Mouse (Mus musculus): ENCODE results near the gene Tmem135.
"Not testable (repeated sequence)": the region's sequence is repeated elsewhere in the genome, so short reads cannot be mapped to it uniquely, and the experiment has no call there.

Tmem135 gene

GRCm38 (mm10) chr7:89326202-89326601 lies 77.8 kb downstream of the Tmem135 start:
- DNase-seq (ENCODE audit: low spot score in 2 of 2) = no peak

- DNase-seq (ENCODE audit: low spot score in 2 of 2) = not testable (repeated sequence)
These were observed 81.3 kb downstream of the Tmem135 start for GRCm38 (mm10) chr7:89322741-89323140.

- DNase-seq (ENCODE audit: low spot score in 2 of 2) = no peak
These were observed 84.7 kb downstream of the Tmem135 start for GRCm38 (mm10) chr7:89319351-89319750.

GRCm38 (mm10) chr7:89317088-89317487 lies 86.9 kb downstream of the Tmem135 start:
- DNase-seq (ENCODE audit: low spot score in 2 of 2) = not testable (repeated sequence)

- DNase-seq (ENCODE audit: low spot score in 2 of 2) = no peak
These were observed 87.9 kb downstream of the Tmem135 start for GRCm38 (mm10) chr7:89316112-89316511.

- DNase-seq (ENCODE audit: low spot score in 2 of 2) = no peak
These were observed 92.5 kb downstream of the Tmem135 start for GRCm38 (mm10) chr7:89311555-89311954.

- DNase-seq (ENCODE audit: low spot score in 2 of 2) = no peak
These were observed 95.1 kb downstream of the Tmem135 start for GRCm38 (mm10) chr7:89308926-89309325.

- no peak for DNase-seq (ENCODE audit: low spot score in 2 of 2)
These were observed 95.8 kb downstream of the Tmem135 start for GRCm38 (mm10) chr7:89308238-89308637.

- DNase-seq (ENCODE audit: low spot score in 2 of 2) = no peak
These were observed 97.2 kb downstream of the Tmem135 start for GRCm38 (mm10) chr7:89306831-89307230.

- DNase-seq (ENCODE audit: low spot score in 2 of 2) = no peak
These were observed 99.1 kb downstream of the Tmem135 start for GRCm38 (mm10) chr7:89304958-89305357.

GRCm38 (mm10) chr7:89303765-89304164 lies 100.3 kb downstream of the Tmem135 start:
- DNase-seq (ENCODE audit: low spot score in 2 of 2) = no peak

GRCm38 (mm10) chr7:89298911-89299458 lies 105.0 kb downstream of the Tmem135 start:
- no peak for DNase-seq (ENCODE audit: low spot score in 2 of 2)

- no peak for DNase-seq (ENCODE audit: low spot score in 2 of 2)
These were observed 107.1 kb downstream of the Tmem135 start for GRCm38 (mm10) chr7:89296941-89297340.

- DNase-seq (ENCODE audit: low spot score in 2 of 2) = no peak
These were observed 121.4 kb downstream of the Tmem135 start for GRCm38 (mm10) chr7:89282664-89283063.

- not testable (repeated sequence) for DNase-seq (ENCODE audit: low spot score in 2 of 2)
These were observed 133.6 kb downstream of the Tmem135 start for GRCm38 (mm10) chr7:89270438-89270837.

- no peak for DNase-seq (ENCODE audit: low spot score in 2 of 2)
These were observed 134.2 kb downstream of the Tmem135 start for GRCm38 (mm10) chr7:89269826-89270225.

GRCm38 (mm10) chr7:89267542-89267941 lies 136.5 kb downstream of the Tmem135 start:
- no peak for DNase-seq (ENCODE audit: low spot score in 2 of 2)

GRCm38 (mm10) chr7:89266017-89266760 lies 137.8 kb downstream of the Tmem135 start:
- DNase-seq (ENCODE audit: low spot score in 2 of 2) = no peak

GRCm38 (mm10) chr7:89260966-89261365 lies 143.1 kb downstream of the Tmem135 start:
- no peak for DNase-seq (ENCODE audit: low spot score in 2 of 2)

GRCm38 (mm10) chr7:89258832-89259231 lies 145.2 kb downstream of the Tmem135 start:
- no peak for DNase-seq (ENCODE audit: low spot score in 2 of 2)

- no peak for DNase-seq (ENCODE audit: low spot score in 2 of 2)
These were observed 146.0 kb downstream of the Tmem135 start for GRCm38 (mm10) chr7:89257871-89258502.

GRCm38 (mm10) chr7:89253772-89254171 lies 150.2 kb downstream of the Tmem135 start:
- no peak for DNase-seq (ENCODE audit: low spot score in 2 of 2)

- DNase-seq (ENCODE audit: low spot score in 2 of 2) = no peak
These were observed 150.7 kb downstream of the Tmem135 start for GRCm38 (mm10) chr7:89253317-89253716.
